Mouse (Mus musculus) E14TG2a.4 (cell line): ENCODE data around the gene Gm21897.
"Not testable (repeated sequence)": the region's sequence is repeated elsewhere in the genome, so short reads cannot be mapped to it uniquely, and the experiment has no call there.

ENCODE experiments used
- H3K27me3 ChIP-seq: 2 replicates; pipeline ENCODE4 v1.6.1; 2014; ENCODE audit warnings: low read length, control low read depth; ENCODE audit not compliant: insufficient read depth
- H3K36me3 ChIP-seq: 2 replicates; pipeline ENCODE4 v1.6.1; 2014; ENCODE audit warnings: low read length, control low read depth; ENCODE audit not compliant: insufficient read depth
- H3K4me1 ChIP-seq: replicated peaks from 2 replicates; pipeline ENCODE4 v1.6.1; 2014; ENCODE audit warnings: low read depth, low read length, control low read depth
- H3K4me3 ChIP-seq: replicated peaks from 2 replicates; pipeline ENCODE4 v1.5.1; 2014; ENCODE audit warnings: mild to moderate bottlenecking, low read length
- H3K9me3 ChIP-seq: 2 replicates; pipeline ENCODE4 v1.6.1; 2014; ENCODE audit warnings: low read length, control low read depth
- CTCF ChIP-seq: conservative IDR thresholded peaks from 2 replicates; pipeline ENCODE4 v1.5.1; 2014; ENCODE audit warnings: low read length
- NANOG ChIP-seq: IDR thresholded peaks from 2 replicates; pipeline ENCODE4 v1.6.1; 2014; ENCODE audit warnings: borderline replicate concordance, low read length, mixed read lengths
- POU5F1 ChIP-seq: IDR thresholded peaks from 2 replicates; pipeline ENCODE4 v1.6.1; 2014; ENCODE audit warnings: low read length, borderline replicate concordance

Gm21897 gene

DNA sequence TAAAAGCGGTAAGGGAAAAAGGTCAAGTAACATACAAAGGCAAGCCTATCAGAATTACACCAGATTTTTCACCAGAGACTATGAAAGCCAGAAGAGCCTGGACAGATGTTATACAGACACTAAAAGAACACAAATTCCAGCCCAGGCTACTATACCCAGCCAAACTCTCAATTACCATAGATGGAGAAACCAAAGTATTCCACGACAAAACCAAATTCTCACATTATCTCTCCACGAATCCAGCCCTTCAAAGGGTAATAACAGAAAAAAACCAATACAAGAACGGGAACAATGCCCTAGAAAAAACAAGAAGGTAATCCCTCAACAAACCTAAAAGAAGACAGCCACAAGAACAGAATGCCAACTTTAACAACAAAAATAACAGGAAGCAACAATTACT is at the start of gene Gm21897:
TSS of gene Gm21897 (plus strand) at position 301 of the 400 bp plus-strand sequence.
- not testable (repeated sequence) for H3K36me3 ChIP-seq, H3K4me1 ChIP-seq, H3K4me3 ChIP-seq

DNA sequence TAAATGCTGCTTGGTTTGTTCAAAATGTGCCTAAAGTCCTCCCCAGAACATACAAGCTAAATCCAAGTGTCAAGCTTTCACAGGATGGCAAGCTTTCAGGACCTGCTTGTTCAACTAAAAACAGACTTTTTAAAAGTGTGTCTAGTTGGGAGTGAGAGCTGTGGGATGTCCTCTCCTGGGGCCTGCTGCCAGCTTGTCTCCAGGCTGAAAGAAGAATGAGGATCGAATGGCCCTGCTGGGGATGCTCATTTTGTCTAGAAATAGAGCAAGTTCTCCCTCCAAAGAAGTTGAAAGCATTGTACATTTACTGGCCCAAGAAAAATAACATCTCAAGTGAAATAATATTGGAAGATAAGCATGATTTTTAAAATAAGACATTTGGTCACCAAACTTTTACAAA is 45.0 kb upstream of the Gm21897 start:
- TF ChIP-seq NANOG (no peak), CTCF (no peak), POU5F1 (no peak)
- peaks cover 15% of the 10 kb centered on the region for H3K9me3 ChIP-seq
- H3K27me3 ChIP-seq: no peaks in the 10 kb centered on the region
- no peak overlapping the region for H3K4me3 ChIP-seq
- no peaks in the 10 kb centered on the region for H3K36me3 ChIP-seq
- no peaks in the 10 kb centered on the region for H3K4me1 ChIP-seq

More for the DNA sequence above, at the start of gene Gm21897:
- peaks cover 22% of the 10 kb centered on the region for H3K9me3 ChIP-seq
- not testable (repeated sequence) for H3K27me3 ChIP-seq

DNA sequence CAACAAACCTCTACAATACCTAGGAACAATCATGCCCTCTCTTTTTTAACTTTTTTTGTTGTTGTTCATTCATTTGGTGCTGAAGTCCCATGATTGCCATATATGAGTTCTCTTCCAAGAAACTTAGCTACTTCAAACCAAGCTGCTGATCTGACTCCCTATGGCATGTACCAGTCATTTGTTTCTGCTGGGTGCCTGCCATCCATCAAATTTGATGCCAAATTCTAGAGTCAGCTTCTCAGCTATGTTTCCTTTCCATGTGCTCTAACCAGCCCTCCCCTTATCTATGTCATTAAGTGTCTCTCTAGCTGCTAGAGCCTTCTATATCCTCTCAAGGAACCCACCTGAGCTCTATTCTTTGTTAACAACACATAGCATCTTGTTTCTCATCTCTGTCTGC is 39.8 kb upstream of the Gm21897 start:
- TF ChIP-seq POU5F1 (no peak), CTCF (no peak), NANOG (no peak)
- H3K4me3 ChIP-seq: no peak overlapping the region
- no peaks in the 10 kb centered on the region for H3K36me3 ChIP-seq
- H3K4me1 ChIP-seq: no peaks in the 10 kb centered on the region
- H3K9me3 ChIP-seq: peaks cover 14% of the 10 kb centered on the region
- no peaks in the 10 kb centered on the region for H3K27me3 ChIP-seq

DNA sequence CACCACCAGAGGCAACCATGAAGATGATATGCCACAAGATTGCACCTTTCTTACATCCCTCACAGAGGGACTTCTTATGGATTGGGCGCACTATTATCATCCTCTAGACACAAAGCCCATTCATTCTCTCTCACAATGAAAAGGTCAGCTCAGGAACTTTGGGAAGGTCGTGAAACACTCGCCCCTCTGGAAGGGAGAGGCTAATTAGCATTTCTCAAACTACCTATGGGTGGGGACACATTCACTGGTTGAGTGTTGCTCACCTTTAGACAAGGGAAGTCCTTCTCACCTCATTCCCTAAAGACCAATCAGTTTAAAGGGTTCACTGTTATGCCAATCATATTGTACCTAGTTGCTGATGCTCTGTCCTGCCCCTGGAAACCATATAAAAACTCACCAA is 24.2 kb upstream of the Gm21897 start:
- H3K4me3 ChIP-seq: no peak overlapping the region
- H3K27me3 ChIP-seq: no peaks in the 10 kb centered on the region
- peaks cover 14% of the 10 kb centered on the region; the same call in 1 of the 2 replicates for H3K9me3 ChIP-seq
- TF ChIP-seq NANOG (peak; percentile 43; the same call in 1 of the 2 replicates), POU5F1 (no peak)
- peaks cover 29% of the 10 kb centered on the region for H3K4me1 ChIP-seq
- H3K36me3 ChIP-seq: no peaks in the 10 kb centered on the region

DNA sequence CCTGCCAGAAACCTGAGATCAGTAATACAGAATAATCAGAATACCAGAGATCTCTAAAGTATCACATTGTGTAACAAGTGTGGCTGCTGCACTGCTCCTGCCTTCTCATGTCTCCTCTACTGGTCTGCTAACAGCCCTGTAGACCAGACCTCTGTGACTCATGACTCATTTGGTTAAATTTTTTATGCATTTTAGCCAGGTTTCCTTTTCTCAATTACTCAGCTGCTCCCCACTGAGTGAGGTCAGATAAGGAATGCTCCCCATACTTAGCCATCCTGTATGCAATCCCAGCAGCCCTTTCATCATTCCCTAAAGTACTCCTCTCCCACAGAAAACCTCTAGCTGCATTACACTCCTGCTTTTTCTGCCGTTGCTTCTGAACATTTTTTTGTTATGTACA is 23.0 kb upstream of the Gm21897 start:
- Histone ChIP-seq H3K4me3 (no peak overlapping the region), H3K9me3 (peaks cover 15% of the 10 kb centered on the region; the same call in 1 of the 2 replicates), H3K36me3 (no peaks in the 10 kb centered on the region), H3K27me3 (no peaks in the 10 kb centered on the region), H3K4me1 (peaks cover 29% of the 10 kb centered on the region)
- TF ChIP-seq CTCF: no peak
- no peak for TF ChIP-seq POU5F1
- TF ChIP-seq NANOG: no peak

DNA sequence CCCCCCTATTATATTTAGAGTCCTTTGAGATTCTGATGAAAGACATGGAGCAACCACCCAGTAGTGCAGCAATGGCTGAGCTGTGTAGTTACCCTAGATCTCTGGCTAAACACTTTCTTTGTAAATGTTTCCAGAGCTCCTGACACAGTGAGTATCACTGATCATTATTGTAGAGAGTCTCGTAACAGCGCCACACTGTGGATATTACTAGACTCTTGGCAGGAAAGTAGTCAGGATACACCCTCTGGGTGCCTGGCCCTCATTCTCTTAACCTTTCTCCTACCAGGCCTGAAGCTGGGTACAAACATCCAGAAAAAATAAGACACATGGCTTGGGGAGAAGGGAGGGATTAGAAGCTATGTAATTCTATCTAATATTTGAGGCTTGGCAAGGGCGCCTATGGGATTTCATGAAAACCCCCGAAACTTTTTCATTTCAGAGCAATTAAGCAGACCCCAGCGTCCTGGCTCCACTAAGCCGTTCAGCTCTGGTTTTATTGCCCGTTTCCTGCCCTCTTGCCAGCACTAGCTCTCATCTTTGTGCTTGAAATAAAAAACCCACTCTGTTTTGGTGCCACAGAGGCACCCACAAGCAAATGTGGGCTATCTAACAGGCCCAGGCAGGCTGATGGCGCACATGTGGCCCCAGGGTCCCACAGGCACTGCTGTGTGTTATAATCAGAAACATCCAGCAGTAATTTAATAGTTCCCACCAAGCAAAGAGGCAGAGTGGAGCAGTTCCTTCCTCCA is 22.2 kb upstream of the Gm21897 start:
- H3K9me3 ChIP-seq: peaks cover 15% of the 10 kb centered on the region; the same call in 1 of the 2 replicates
- TF ChIP-seq CTCF: 0 out of 2 replicates have a peak, but pooled peaks have one; percentile 18
- no peak for TF ChIP-seq NANOG
- H3K4me3 ChIP-seq: no peak overlapping the region
- no peaks in the 10 kb centered on the region for H3K27me3 ChIP-seq
- no peaks in the 10 kb centered on the region for H3K36me3 ChIP-seq
- peaks cover 29% of the 10 kb centered on the region for H3K4me1 ChIP-seq

DNA sequence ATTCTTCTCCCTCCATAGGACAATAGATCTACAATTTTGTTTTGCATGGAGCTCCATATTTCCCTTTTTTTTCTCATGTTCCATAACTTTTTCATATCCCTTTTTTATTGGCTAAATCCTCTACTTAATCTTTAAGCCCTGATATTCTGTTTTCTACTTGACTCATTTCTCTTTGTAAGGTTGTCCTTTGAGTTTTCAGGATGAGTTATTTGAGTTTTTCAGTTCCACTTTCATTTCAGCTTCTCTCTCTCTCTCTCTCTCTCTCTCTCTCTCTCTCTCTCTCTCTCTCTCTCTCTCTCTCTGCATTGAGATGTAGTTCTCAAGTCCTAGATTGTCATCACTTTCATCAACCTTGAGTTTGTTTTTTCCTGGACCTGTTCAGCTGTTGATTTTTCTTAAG is 17.3 kb downstream of the Gm21897 start:
- Histone ChIP-seq H3K36me3 (no peaks in the 10 kb centered on the region), H3K4me3 (no peak overlapping the region), H3K27me3 (no peaks in the 10 kb centered on the region), H3K9me3 (no peaks in the 10 kb centered on the region), H3K4me1 (no peaks in the 10 kb centered on the region)
- TF ChIP-seq CTCF: no peak
- no peak for TF ChIP-seq NANOG
- no peak for TF ChIP-seq POU5F1

DNA sequence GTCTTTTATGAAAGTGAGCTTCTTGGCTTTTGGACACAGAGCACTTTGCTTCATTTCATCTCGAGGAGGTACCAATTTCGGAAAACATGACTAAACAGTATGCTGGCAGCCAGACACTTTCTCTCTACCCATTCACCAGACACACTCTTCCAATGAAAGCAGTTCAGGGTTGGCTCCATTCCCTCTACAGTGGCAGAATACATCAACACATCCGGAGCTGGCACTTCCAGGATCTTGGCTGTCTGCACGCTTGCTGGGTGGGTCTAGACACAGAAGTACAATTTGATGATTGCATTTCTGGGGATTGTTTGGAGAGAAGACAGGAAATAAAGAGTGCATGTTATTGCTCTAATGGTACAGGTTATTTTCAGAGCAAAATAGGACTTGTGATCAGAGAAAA is 21.8 kb downstream of the Gm21897 start:
- no peaks in the 10 kb centered on the region for H3K4me1 ChIP-seq
- no peak overlapping the region for H3K4me3 ChIP-seq
- no peak for TF ChIP-seq CTCF
- TF ChIP-seq POU5F1: no peak
- TF ChIP-seq NANOG: no peak
- no peaks in the 10 kb centered on the region for H3K27me3 ChIP-seq
- no peaks in the 10 kb centered on the region for H3K9me3 ChIP-seq
- H3K36me3 ChIP-seq: no peaks in the 10 kb centered on the region

DNA sequence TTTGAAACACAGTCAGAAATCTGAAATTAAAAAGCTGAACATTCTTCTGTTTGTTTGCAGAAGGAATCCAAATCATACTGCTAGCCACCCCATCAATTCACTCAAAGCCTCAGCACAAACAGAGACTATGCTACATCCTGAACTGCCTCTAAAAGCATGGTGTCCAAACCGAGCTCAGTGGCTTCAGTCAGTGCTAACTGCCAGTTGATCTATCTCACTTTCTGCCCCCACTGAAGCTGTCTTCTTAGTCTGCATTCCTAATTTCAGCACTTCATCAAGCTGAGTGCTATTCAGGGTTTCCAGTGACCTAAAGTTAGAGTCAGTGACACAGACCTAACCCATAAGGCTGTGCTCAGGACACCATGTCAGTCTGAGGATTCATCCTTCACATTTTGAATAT is 28.8 kb downstream of the Gm21897 start:
- Histone ChIP-seq H3K36me3 (no peaks in the 10 kb centered on the region), H3K4me3 (no peak overlapping the region), H3K27me3 (no peaks in the 10 kb centered on the region), H3K4me1 (no peaks in the 10 kb centered on the region), H3K9me3 (no peaks in the 10 kb centered on the region)
- TF ChIP-seq NANOG: no peak
- TF ChIP-seq CTCF: no peak
- no peak for TF ChIP-seq POU5F1
